Mouse (Mus musculus) lung, postnatal 0 days (tissue): ENCODE data around the gene Abi3. TPM values are rescaled to one million over a fixed set of nuclear protein-coding genes. Genes with fewer than 3 reads are reported as not detected.
A peak's percentile ranks its signal among the peaks of the same experiment; 100 is the strongest.

Experiments
- ATAC-seq: fragments of 200-750 bp; cut with Nextera tagmentation; 2 replicates; pipeline ENCODE4 v1.8.0; 2017; ENCODE audit warnings: moderate library complexity
- DNase-seq: peaks from one replicate; pipeline ENCODE4 v3.0.0-alpha.2; 2016; ENCODE audit warnings: low spot score
- H3K27ac ChIP-seq: fragments of 300-500 bp; sonication (generic); 2 replicates; pipeline ENCODE4 v1.5.1; 2014; ENCODE audit warnings: antibody characterized with exemption, mild to moderate bottlenecking, low read length, mixed read lengths
- H3K27me3 ChIP-seq: fragments of 300-500 bp; sonication (generic); replicated peaks from 2 replicates; pipeline ENCODE4 v1.6.1; 2014; ENCODE audit warnings: low read length, mixed read lengths; ENCODE audit not compliant: insufficient read depth
- H3K36me3 ChIP-seq: fragments of 300-500 bp; sonication (generic); 2 replicates; pipeline ENCODE4 v1.6.1; 2014; ENCODE audit warnings: low read length, mixed read lengths; ENCODE audit not compliant: insufficient read depth
- H3K4me1 ChIP-seq: fragments of 300-500 bp; sonication (generic); 2 replicates; pipeline ENCODE4 v1.6.1; 2014; ENCODE audit warnings: antibody characterized with exemption, low read depth, low read length, mixed read lengths; ENCODE audit not compliant: insufficient read depth
- H3K4me2 ChIP-seq: fragments of 300-500 bp; sonication (generic); replicated peaks from 2 replicates; pipeline ENCODE4 v1.6.1; 2014; ENCODE audit warnings: low read depth, mild to moderate bottlenecking, low read length, moderate library complexity, mixed read lengths
- H3K4me3 ChIP-seq: fragments of 300-500 bp; sonication (generic); 2 replicates; pipeline ENCODE4 v1.5.1; 2014; ENCODE audit warnings: low read depth, low read length
- H3K9ac ChIP-seq: fragments of 300-500 bp; sonication (generic); replicated peaks from 2 replicates; pipeline ENCODE4 v1.6.1; 2014; ENCODE audit warnings: low read depth, mild to moderate bottlenecking
- H3K9me3 ChIP-seq: fragments of 300-500 bp; sonication (generic); 2 replicates; pipeline ENCODE4 v1.6.1; 2016; ENCODE audit warnings: low read length, mixed read lengths
- CTCF ChIP-seq: IDR thresholded peaks from 2 replicates; pipeline ENCODE4 v1.5.1; 2016; ENCODE audit warnings: antibody characterized with exemption, mild to moderate bottlenecking
- EP300 ChIP-seq: IDR thresholded peaks from 2 replicates; pipeline ENCODE4 v1.6.1; 2016; ENCODE audit warnings: antibody characterized with exemption, mild to moderate bottlenecking, control low read depth
- WGBS: fragments of 180-500 bp; shearing (Covaris S2); extraction: QIAGEN DNeasy Blood & Tissue Kit; methylation state at CpG from one replicate; pipeline ENCODE4 v1.1.7; 2014; 5-methylcytosine and 5-hydroxymethylcytosine counted together
- polyA plus RNA-seq: library from polyadenylated mRNA; unstranded; fragments of >200 nt; fragmentation: Nextera tagmentation; extraction: Ambion mirVana; gene quantifications from 2 replicates; pipeline ENCODE4 v1.2.1, GENCODE M21; 2015

Abi3 gene
- polyA plus RNA-seq, 1 experiment from 2014 or later, result 33.3 TPM

DNA sequence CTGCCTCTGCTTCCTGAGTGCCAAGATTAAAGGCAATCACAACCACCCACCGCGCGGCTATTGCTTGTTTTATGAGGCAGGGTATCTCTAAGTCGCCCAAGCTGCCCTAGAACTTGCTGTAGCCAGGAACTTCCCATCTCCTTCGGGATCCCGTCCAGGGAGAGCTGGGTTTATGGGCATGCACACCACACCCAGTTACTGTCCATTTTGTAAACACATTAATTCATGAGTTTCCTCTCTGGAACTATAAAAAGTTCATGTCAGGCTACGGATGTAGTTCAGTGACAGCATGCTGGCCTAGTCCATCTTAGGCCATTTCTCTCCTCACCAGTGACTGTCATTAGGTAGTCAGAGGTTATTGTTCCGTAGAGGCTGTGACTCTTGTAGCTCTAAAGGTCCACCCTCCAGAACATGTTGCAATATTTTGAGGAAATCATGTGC lies 52.8 kb downstream of the Abi3 start:
- no peak overlapping the region for H3K4me3 ChIP-seq
- no peak overlapping the region for H3K4me2 ChIP-seq
- H3K27me3 ChIP-seq, result no peaks in the 10 kb centered on the region
- no peaks in the 10 kb centered on the region for H3K36me3 ChIP-seq
- DNase-seq (peak; percentile 73), ATAC-seq (peak; percentile 85)
- peak overlapping the region; percentile 38; the same call in 1 of the 2 replicates for H3K27ac ChIP-seq
- 47% methylated on average over 8 of the region's 8 CpGs for WGBS
- H3K9ac ChIP-seq, result no peak overlapping the region
- no peaks in the 10 kb centered on the region; the same call in 1 of the 2 replicates for H3K4me1 ChIP-seq
- no peaks in the 10 kb centered on the region for H3K9me3 ChIP-seq
- TF ChIP-seq CTCF (no peak), EP300 (peak; percentile 45; the same call in 1 of the 2 replicates)

DNA sequence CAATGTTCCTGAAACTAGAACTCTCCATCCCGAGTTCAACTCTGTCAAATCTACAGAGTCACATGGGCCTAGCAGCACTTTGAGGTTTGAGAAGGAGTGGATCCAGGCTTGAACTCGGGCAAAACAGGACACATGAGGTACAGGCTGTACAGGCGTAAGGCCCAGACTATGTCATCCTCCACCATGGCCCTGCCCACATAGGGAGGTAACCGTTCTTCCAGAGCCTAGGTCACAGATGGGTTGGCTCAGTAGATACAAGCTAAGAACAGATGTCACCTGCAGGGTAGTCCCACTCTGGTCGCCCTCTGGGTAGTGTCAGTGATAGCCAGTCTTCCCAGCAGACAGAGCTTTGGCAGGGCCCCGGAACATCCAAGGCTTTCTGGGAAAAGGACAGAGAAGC lies 55.8 kb downstream of the Abi3 start:
- no peak for DNase-seq
- no peaks in the 10 kb centered on the region; the same call in 1 of the 2 replicates for H3K4me1 ChIP-seq
- H3K4me2 ChIP-seq, result no peak overlapping the region
- H3K27ac ChIP-seq, result no peak overlapping the region
- 86% methylated on average over 6 of the region's 6 CpGs for WGBS
- H3K9ac ChIP-seq, result no peak overlapping the region
- no peaks in the 10 kb centered on the region for H3K27me3 ChIP-seq
- no peak for ATAC-seq
- H3K9me3 ChIP-seq, result no peaks in the 10 kb centered on the region
- no peak for TF ChIP-seq EP300
- TF ChIP-seq CTCF, result no peak
- H3K36me3 ChIP-seq, result no peaks in the 10 kb centered on the region
- H3K4me3 ChIP-seq, result no peak overlapping the region

DNA sequence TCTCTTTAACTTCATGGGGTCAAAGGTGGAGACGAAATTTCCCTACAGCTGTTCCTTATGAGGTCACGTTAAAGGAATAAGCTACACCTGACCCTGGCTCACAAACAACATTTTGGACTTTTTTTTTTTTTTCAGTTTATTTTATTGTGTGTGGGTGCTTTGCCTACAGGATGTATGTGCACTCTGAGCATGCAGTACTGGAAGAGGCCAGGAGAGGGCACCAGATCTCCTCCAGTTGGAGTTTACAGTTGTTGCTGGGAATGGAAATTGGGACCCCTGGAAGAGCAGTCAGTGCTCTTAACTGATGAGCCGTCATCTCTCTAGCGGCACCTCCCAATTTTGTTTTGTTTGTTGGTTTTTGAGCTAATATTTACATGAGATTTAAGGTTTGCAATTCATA lies 56.6 kb downstream of the Abi3 start:
- no peak overlapping the region for H3K27ac ChIP-seq
- ATAC-seq (no peak), DNase-seq (no peak)
- H3K4me2 ChIP-seq, result no peak overlapping the region
- H3K4me1 ChIP-seq, result no peaks in the 10 kb centered on the region; the same call in 1 of the 2 replicates
- H3K9ac ChIP-seq, result no peak overlapping the region
- no peak overlapping the region for H3K4me3 ChIP-seq
- H3K36me3 ChIP-seq, result no peaks in the 10 kb centered on the region
- H3K9me3 ChIP-seq, result no peaks in the 10 kb centered on the region
- no peak for TF ChIP-seq EP300
- peak; percentile 58 for TF ChIP-seq CTCF
- H3K27me3 ChIP-seq, result no peaks in the 10 kb centered on the region
- WGBS, result 92% methylated on average over 4 of the region's 4 CpGs

DNA sequence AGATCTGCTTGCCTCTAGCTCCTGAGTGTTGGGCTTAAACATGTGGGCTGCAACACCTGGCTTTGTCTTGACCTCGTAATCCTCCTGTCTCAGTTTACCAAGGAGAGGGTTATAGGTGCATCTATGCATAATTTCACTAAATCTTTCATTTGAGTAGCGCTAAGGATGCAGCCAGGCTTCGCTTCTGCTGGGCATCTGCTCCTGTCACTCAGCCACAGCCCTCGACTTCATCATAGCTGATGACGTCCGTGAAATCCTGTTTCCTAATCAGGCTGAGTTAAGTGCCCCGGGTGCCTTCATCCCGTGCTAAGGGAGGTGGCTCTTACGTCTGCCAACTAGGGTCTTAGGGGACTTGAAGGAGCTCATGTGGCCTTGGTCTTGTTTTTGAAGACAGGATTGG lies 58.3 kb downstream of the Abi3 start:
- H3K4me3 ChIP-seq, result no peak overlapping the region
- DNase-seq, result no peak
- WGBS, result 82% methylated on average over 9 of the region's 9 CpGs

DNA sequence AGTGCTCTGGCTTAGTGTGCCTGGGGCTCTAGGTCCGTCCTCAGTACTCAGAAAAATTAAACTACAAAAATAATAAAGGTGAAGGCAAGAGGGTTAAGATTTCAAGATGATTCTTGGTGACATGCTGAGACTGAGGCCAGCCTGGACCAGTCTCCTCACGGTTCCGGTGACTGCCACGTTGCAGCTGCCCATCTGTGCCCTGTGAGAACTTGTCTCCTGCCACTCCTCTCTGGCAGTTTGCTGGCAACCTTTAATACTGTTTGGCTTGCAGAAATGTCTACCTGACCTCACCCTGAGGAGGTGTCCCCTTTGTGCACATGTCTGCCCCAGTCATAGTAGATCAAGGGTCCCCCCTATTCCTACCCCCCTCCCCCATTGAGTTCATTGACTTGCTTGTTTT lies 58.8 kb downstream of the Abi3 start:
- Histone ChIP-seq H3K27me3 (no peaks in the 10 kb centered on the region), H3K4me3 (no peak overlapping the region), H3K27ac (no peak overlapping the region), H3K9ac (no peak overlapping the region), H3K4me1 (peaks cover 2% of the 10 kb centered on the region; the same call in 1 of the 2 replicates), H3K9me3 (no peaks in the 10 kb centered on the region), H3K36me3 (no peaks in the 10 kb centered on the region), H3K4me2 (no peak overlapping the region)
- WGBS, result 85% methylated on average over 4 of the region's 4 CpGs
- DNase-seq (no peak), ATAC-seq (no peak)
- TF ChIP-seq EP300 (no peak), CTCF (no peak)

More for the DNA sequence above, 58.3 kb downstream of the Abi3 start:
- H3K27ac ChIP-seq, result no peak overlapping the region
- no peaks in the 10 kb centered on the region for H3K36me3 ChIP-seq
- no peak for ATAC-seq
- H3K27me3 ChIP-seq, result no peaks in the 10 kb centered on the region
- H3K9me3 ChIP-seq, result no peaks in the 10 kb centered on the region
- no peak overlapping the region for H3K9ac ChIP-seq
- no peak overlapping the region for H3K4me2 ChIP-seq
- no peak for TF ChIP-seq EP300
- no peak for TF ChIP-seq CTCF
- no peaks in the 10 kb centered on the region; the same call in 1 of the 2 replicates for H3K4me1 ChIP-seq

DNA sequence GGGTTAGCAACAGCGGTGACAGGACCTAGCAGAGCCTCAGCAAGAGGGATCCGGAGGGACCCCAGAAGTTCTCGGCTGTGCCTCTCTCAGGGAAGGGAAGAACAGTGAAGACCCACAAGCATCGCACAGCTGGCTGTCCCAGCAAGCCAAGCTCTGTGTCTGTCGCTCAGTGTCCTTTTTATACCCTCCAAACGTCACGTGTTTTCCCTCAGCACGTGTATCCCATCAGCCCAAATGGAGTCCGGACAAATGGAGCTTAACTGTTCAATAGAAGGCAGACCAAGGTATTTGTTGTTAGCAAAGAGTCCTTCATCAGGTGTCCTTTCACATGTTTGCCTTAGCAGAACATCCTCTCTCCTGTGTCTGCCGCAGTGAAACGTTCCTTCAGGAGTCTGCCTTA lies 60.7 kb downstream of the Abi3 start:
- whole genome bisulfite sequencing, result 74% methylated on average over 11 of the region's 11 CpGs
- Histone ChIP-seq H3K4me1 (peaks cover 2% of the 10 kb centered on the region; the same call in 1 of the 2 replicates), H3K4me2 (no peak overlapping the region), H3K4me3 (no peak overlapping the region), H3K9ac (no peak overlapping the region), H3K27me3 (no peaks in the 10 kb centered on the region), H3K27ac (no peak overlapping the region), H3K36me3 (no peaks in the 10 kb centered on the region), H3K9me3 (no peaks in the 10 kb centered on the region)
- ATAC-seq (no peak), DNase-seq (no peak)
- TF ChIP-seq EP300 (no peak), CTCF (no peak)

DNA sequence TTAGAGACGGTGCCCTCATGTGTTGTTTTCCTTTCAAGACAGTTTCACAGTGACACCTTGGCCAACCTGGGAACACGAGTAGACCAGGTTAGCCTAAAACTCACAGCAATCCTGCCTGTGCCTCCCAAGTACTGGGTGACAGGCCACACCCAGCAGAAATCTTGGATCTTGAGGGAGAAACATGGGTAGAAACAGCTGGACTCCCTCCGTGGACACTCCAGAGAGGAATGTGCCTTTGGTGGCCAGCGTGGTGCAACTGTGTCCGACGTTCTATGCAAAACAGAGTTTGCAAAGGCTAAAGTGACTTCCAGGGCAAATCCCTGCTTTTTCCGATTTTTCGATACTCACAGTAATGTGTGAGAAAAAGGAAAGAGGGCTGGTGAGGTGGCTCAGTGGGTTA lies 61.8 kb downstream of the Abi3 start:
- TF ChIP-seq EP300 (peak; percentile 60), CTCF (no peak)
- H3K36me3 ChIP-seq, result no peaks in the 10 kb centered on the region
- 60% methylated on average over 8 of the region's 8 CpGs for WGBS
- no peak overlapping the region for H3K9ac ChIP-seq
- no peaks in the 10 kb centered on the region for H3K9me3 ChIP-seq
- H3K4me1 ChIP-seq, result peaks cover 2% of the 10 kb centered on the region; the same call in 1 of the 2 replicates
- ATAC-seq (peak; percentile 35), DNase-seq (peak; percentile 89)
- H3K27ac ChIP-seq, result no peak overlapping the region
- H3K27me3 ChIP-seq, result no peaks in the 10 kb centered on the region
- no peak overlapping the region for H3K4me2 ChIP-seq
- H3K4me3 ChIP-seq, result no peak overlapping the region

Other genes starting within 250 kb of the Abi3 start
- gene Phb, start 175.5 kb downstream of the Abi3 start, polyA plus RNA-seq, result 94.7 and 95.1 TPM in 2 replicates
- gene Zfp652, start 129.8 kb downstream of the Abi3 start, polyA plus RNA-seq, result 18.5 and 19.6 TPM in 2 replicates
- 0.42 and 0.61 TPM in 2 replicates for gene B130006D01Rik, start 118.9 kb downstream of the Abi3 start, polyA plus RNA-seq
- 1.3 and 1.6 TPM in 2 replicates for gene Phospho1, start 18.0 kb downstream of the Abi3 start, polyA plus RNA-seq
- gene Gngt2, start 5.3 kb downstream of the Abi3 start, polyA plus RNA-seq, result 62.5 and 75.9 TPM in 2 replicates
- not detected in 2 replicates for gene B4galnt2, start 72.4 kb upstream of the Abi3 start, polyA plus RNA-seq
- 4.3 and 6.1 TPM in 2 replicates for gene Igf2bp1, start 163.5 kb upstream of the Abi3 start, polyA plus RNA-seq
- gene Gip, start 182.1 kb upstream of the Abi3 start, polyA plus RNA-seq, result not detected in 2 replicates
- gene Snf8, start 192.4 kb upstream of the Abi3 start, polyA plus RNA-seq, result 72.9 and 77.9 TPM in 2 replicates
- gene Ube2z, start 222.9 kb upstream of the Abi3 start, polyA plus RNA-seq, result 29.6 and 31.6 TPM in 2 replicates
- gene Atp5g1, start 233.2 kb upstream of the Abi3 start, polyA plus RNA-seq, result 324 and 382 TPM in 2 replicates